Mouse (Mus musculus): ENCODE results near the gene Ermp1. TPM values are rescaled to one million over a fixed set of nuclear protein-coding genes. Genes with fewer than 3 reads are reported as not detected.

The Ermp1 gene
- polyA plus RNA-seq, 1 experiment from 2014 or later = 21.5 TPM

- no peaks in the 10 kb centered on the region for H3K27me3 ChIP-seq
- WGBS = 92% methylated on average over 7 of the region's 7 CpGs
- no peak for ATAC-seq (ENCODE audit: insufficient number of reproducible peaks, low FRiP score, low TSS enrichment, low read depth)
Measured at GRCm38 (mm10) chr19:29674946-29675345, 26.7 kb upstream of the Ermp1 start.

GRCm38 (mm10) chr19:29672660-29673059, 24.4 kb upstream of the Ermp1 start:
- 95% methylated on average over 13 of the region's 13 CpGs for WGBS
- Histone ChIP-seq H3K4me3 (no peak overlapping the region), H3K9ac (no peak overlapping the region), H3K27ac (no peak overlapping the region), H3K36me3 (no peaks in the 10 kb centered on the region), H3K4me1 (no peaks in the 10 kb centered on the region), H3K4me2 (no peak overlapping the region), H3K9me3 (no peaks in the 10 kb centered on the region), H3K27me3 (no peaks in the 10 kb centered on the region)
- ATAC-seq (ENCODE audit: insufficient number of reproducible peaks, low FRiP score, low TSS enrichment, low read depth) = no peak

More at GRCm38 (mm10) chr19:29674946-29675345, 26.7 kb upstream of the Ermp1 start:
- Histone ChIP-seq H3K4me1 (no peaks in the 10 kb centered on the region), H3K36me3 (no peaks in the 10 kb centered on the region), H3K27ac (no peak overlapping the region), H3K4me2 (no peak overlapping the region), H3K4me3 (no peak overlapping the region), H3K9ac (no peak overlapping the region), H3K9me3 (no peaks in the 10 kb centered on the region)

GRCm38 (mm10) chr19:29671160-29671559, 22.9 kb upstream of the Ermp1 start:
- Histone ChIP-seq H3K27me3 (no peaks in the 10 kb centered on the region), H3K36me3 (no peaks in the 10 kb centered on the region), H3K9ac (no peak overlapping the region), H3K9me3 (no peaks in the 10 kb centered on the region), H3K4me1 (peaks cover 3% of the 10 kb centered on the region; the same call in 1 of the 2 replicates), H3K4me2 (no peak overlapping the region), H3K27ac (no peak overlapping the region), H3K4me3 (no peak overlapping the region)
- ATAC-seq (ENCODE audit: insufficient number of reproducible peaks, low FRiP score, low TSS enrichment, low read depth) = no peak
- 70% methylated on average over 2 of the region's 2 CpGs for WGBS

- Histone ChIP-seq H3K9ac (no peak overlapping the region), H3K4me2 (no peak overlapping the region), H3K36me3 (no peaks in the 10 kb centered on the region), H3K4me1 (peaks cover 3% of the 10 kb centered on the region; the same call in 1 of the 2 replicates), H3K4me3 (no peak overlapping the region), H3K27me3 (no peaks in the 10 kb centered on the region), H3K9me3 (no peaks in the 10 kb centered on the region), H3K27ac (no peak overlapping the region)
- no peak for ATAC-seq (ENCODE audit: insufficient number of reproducible peaks, low FRiP score, low TSS enrichment, low read depth)
- WGBS = 65% methylated on average over 6 of the region's 6 CpGs
Measured at GRCm38 (mm10) chr19:29670247-29670646, 22.0 kb upstream of the Ermp1 start.

GRCm38 (mm10) chr19:29668135-29668534, 19.9 kb upstream of the Ermp1 start:
- Histone ChIP-seq H3K36me3 (no peaks in the 10 kb centered on the region), H3K9ac (no peak overlapping the region), H3K4me1 (peaks cover 3% of the 10 kb centered on the region; the same call in 1 of the 2 replicates), H3K9me3 (no peaks in the 10 kb centered on the region), H3K27ac (no peak overlapping the region), H3K4me2 (no peak overlapping the region), H3K27me3 (no peaks in the 10 kb centered on the region), H3K4me3 (no peak overlapping the region)
- no peak for ATAC-seq (ENCODE audit: insufficient number of reproducible peaks, low FRiP score, low TSS enrichment, low read depth)
- WGBS = 90% methylated on average over 7 of the region's 7 CpGs

GRCm38 (mm10) chr19:29666965-29667594, 18.9 kb upstream of the Ermp1 start:
- Histone ChIP-seq H3K4me3 (no peak overlapping the region), H3K4me1 (peaks cover 3% of the 10 kb centered on the region; the same call in 1 of the 2 replicates), H3K4me2 (no peak overlapping the region), H3K36me3 (no peaks in the 10 kb centered on the region), H3K27ac (no peak overlapping the region), H3K9ac (no peak overlapping the region), H3K9me3 (no peaks in the 10 kb centered on the region), H3K27me3 (no peaks in the 10 kb centered on the region)
- ATAC-seq (ENCODE audit: insufficient number of reproducible peaks, low FRiP score, low TSS enrichment, low read depth) = no peak
- 42% methylated on average over 5 of the region's 5 CpGs for WGBS

- Histone ChIP-seq H3K9me3 (no peaks in the 10 kb centered on the region), H3K27me3 (no peaks in the 10 kb centered on the region)
Measured at GRCm38 (mm10) chr19:29666164-29666563, 17.9 kb upstream of the Ermp1 start.

GRCm38 (mm10) chr19:29664934-29665333, 16.7 kb upstream of the Ermp1 start:
- H3K4me1 ChIP-seq = peaks cover 3% of the 10 kb centered on the region; the same call in 1 of the 2 replicates
- no peak overlapping the region for H3K4me2 ChIP-seq
- no peaks in the 10 kb centered on the region for H3K27me3 ChIP-seq
- no peaks in the 10 kb centered on the region for H3K9me3 ChIP-seq
- ATAC-seq (ENCODE audit: insufficient number of reproducible peaks, low FRiP score, low TSS enrichment, low read depth) = no peak
- WGBS = 75% methylated on average over 5 of the region's 5 CpGs
- no peak overlapping the region for H3K4me3 ChIP-seq
- no peak overlapping the region for H3K27ac ChIP-seq
- H3K36me3 ChIP-seq = no peaks in the 10 kb centered on the region
- H3K9ac ChIP-seq = no peak overlapping the region

More at GRCm38 (mm10) chr19:29666164-29666563, 17.9 kb upstream of the Ermp1 start:
- Histone ChIP-seq H3K27ac (no peak overlapping the region), H3K4me3 (no peak overlapping the region), H3K36me3 (no peaks in the 10 kb centered on the region), H3K4me1 (peaks cover 3% of the 10 kb centered on the region; the same call in 1 of the 2 replicates), H3K4me2 (no peak overlapping the region), H3K9ac (no peak overlapping the region)
- no peak for ATAC-seq (ENCODE audit: insufficient number of reproducible peaks, low FRiP score, low TSS enrichment, low read depth)
- whole genome bisulfite sequencing = 63% methylated on average over 4 of the region's 4 CpGs

- Histone ChIP-seq H3K9me3 (no peaks in the 10 kb centered on the region), H3K27ac (0 out of 2 replicates have a peak overlapping the region, but pooled peaks have one; percentile 3), H3K36me3 (no peaks in the 10 kb centered on the region), H3K9ac (no peak overlapping the region), H3K4me2 (no peak overlapping the region), H3K4me3 (no peak overlapping the region), H3K27me3 (no peaks in the 10 kb centered on the region), H3K4me1 (peaks cover 3% of the 10 kb centered on the region; the same call in 1 of the 2 replicates)
- ATAC-seq (ENCODE audit: insufficient number of reproducible peaks, low FRiP score, low TSS enrichment, low read depth) = no peak
- 54% methylated on average over 8 of the region's 8 CpGs for WGBS
Measured at GRCm38 (mm10) chr19:29663780-29664179, 15.6 kb upstream of the Ermp1 start.

GRCm38 (mm10) chr19:29661974-29662580, 13.9 kb upstream of the Ermp1 start:
- H3K4me2 ChIP-seq = no peak overlapping the region
- no peak for ATAC-seq (ENCODE audit: insufficient number of reproducible peaks, low FRiP score, low TSS enrichment, low read depth)
- H3K9me3 ChIP-seq = no peaks in the 10 kb centered on the region
- 75% methylated on average over 6 of the region's 6 CpGs for WGBS
- no peak overlapping the region for H3K9ac ChIP-seq
- H3K27ac ChIP-seq = no peak overlapping the region
- H3K36me3 ChIP-seq = no peaks in the 10 kb centered on the region
- H3K4me3 ChIP-seq = no peak overlapping the region
- H3K27me3 ChIP-seq = no peaks in the 10 kb centered on the region
- H3K4me1 ChIP-seq = peaks cover 2% of the 10 kb centered on the region; the same call in 1 of the 2 replicates

- H3K36me3 ChIP-seq = no peaks in the 10 kb centered on the region
- no peaks in the 10 kb centered on the region for H3K27me3 ChIP-seq
- no peak overlapping the region for H3K4me3 ChIP-seq
- no peak overlapping the region for H3K27ac ChIP-seq
- H3K4me1 ChIP-seq = peaks cover 7% of the 10 kb centered on the region; the same call in 1 of the 2 replicates
- WGBS = 68% methylated on average over 10 of the region's 10 CpGs
- H3K9me3 ChIP-seq = no peaks in the 10 kb centered on the region
- no peak for ATAC-seq (ENCODE audit: insufficient number of reproducible peaks, low FRiP score, low TSS enrichment, low read depth)
- H3K9ac ChIP-seq = no peak overlapping the region
- no peak overlapping the region for H3K4me2 ChIP-seq
Measured at GRCm38 (mm10) chr19:29660835-29661764, 12.9 kb upstream of the Ermp1 start.
